Mouse (Mus musculus): Measurements from ENCODE around the gene Arhgef26. TPM values are rescaled to one million over a fixed set of nuclear protein-coding genes. Genes with fewer than 3 reads are reported as not detected.

Gene Arhgef26
- polyA plus RNA-seq, 1 experiment from 2014 or later = 7.8 TPM

GRCm38 (mm10) chr3:62449871-62450496 is 111.8 kb downstream of the Arhgef26 start:
- no peak for ATAC-seq (ENCODE audit: insufficient number of reproducible peaks, low FRiP score)

GRCm38 (mm10) chr3:62452961-62453360 is 114.8 kb downstream of the Arhgef26 start:
- 52% methylated on average over 4 of the region's 4 CpGs for WGBS
- H3K27me3 ChIP-seq (replicated peaks) = no peaks in the 10 kb centered on the region
- no peak overlapping the region for H3K4me3 ChIP-seq
- no peaks in the 10 kb centered on the region for H3K9me3 ChIP-seq (replicated peaks)
- 0 out of 2 replicates have a peak, but pooled peaks cover 2% of the 10 kb centered on the region for H3K36me3 ChIP-seq
- no peak overlapping the region for H3K9ac ChIP-seq
- H3K4me1 ChIP-seq (replicated peaks) = peaks cover 19% of the 10 kb centered on the region
- no peak overlapping the region for H3K4me2 ChIP-seq
- no peak for ATAC-seq (ENCODE audit: insufficient number of reproducible peaks, low FRiP score)
- no peak overlapping the region for H3K27ac ChIP-seq (ENCODE audit: poor library complexity, severe bottlenecking)

More at GRCm38 (mm10) chr3:62449871-62450496, 111.8 kb downstream of the Arhgef26 start:
- H3K27me3 ChIP-seq (replicated peaks) = no peaks in the 10 kb centered on the region
- no peak overlapping the region for H3K9ac ChIP-seq
- H3K4me2 ChIP-seq = no peak overlapping the region
- no peak overlapping the region for H3K27ac ChIP-seq (ENCODE audit: poor library complexity, severe bottlenecking)
- H3K36me3 ChIP-seq = 0 out of 2 replicates have a peak, but pooled peaks cover 2% of the 10 kb centered on the region
- 82% methylated on average over 4 of the region's 4 CpGs for WGBS
- no peak overlapping the region for H3K4me3 ChIP-seq
- peaks cover 24% of the 10 kb centered on the region for H3K4me1 ChIP-seq (replicated peaks)
- no peaks in the 10 kb centered on the region for H3K9me3 ChIP-seq (replicated peaks)

- 52% methylated on average over 3 of the region's 3 CpGs for WGBS
- Histone ChIP-seq H3K9me3 (replicated peaks) (no peaks in the 10 kb centered on the region), H3K4me2 (no peak overlapping the region), H3K27ac (ENCODE audit: poor library complexity, severe bottlenecking) (no peak overlapping the region), H3K4me3 (no peak overlapping the region), H3K4me1 (replicated peaks) (peaks cover 19% of the 10 kb centered on the region), H3K27me3 (replicated peaks) (no peaks in the 10 kb centered on the region), H3K9ac (no peak overlapping the region), H3K36me3 (peaks cover 2% of the 10 kb centered on the region; the same call in 1 of the 2 replicates)
- no peak for ATAC-seq (ENCODE audit: insufficient number of reproducible peaks, low FRiP score)
These were observed 116.0 kb downstream of the Arhgef26 start for GRCm38 (mm10) chr3:62454096-62454495.

GRCm38 (mm10) chr3:62455854-62456253 is 117.7 kb downstream of the Arhgef26 start:
- Histone ChIP-seq H3K27me3 (replicated peaks) (no peaks in the 10 kb centered on the region), H3K9ac (no peak overlapping the region), H3K4me3 (no peak overlapping the region), H3K36me3 (peaks cover 16% of the 10 kb centered on the region), H3K4me1 (replicated peaks) (peaks cover 18% of the 10 kb centered on the region), H3K4me2 (no peak overlapping the region), H3K9me3 (replicated peaks) (no peaks in the 10 kb centered on the region), H3K27ac (ENCODE audit: poor library complexity, severe bottlenecking) (no peak overlapping the region)
- no peak for ATAC-seq (ENCODE audit: insufficient number of reproducible peaks, low FRiP score)
- WGBS = 41% methylated on average over 1 of the region's 1 CpGs

GRCm38 (mm10) chr3:62458284-62459013 is 120.3 kb downstream of the Arhgef26 start:
- Histone ChIP-seq H3K9ac (no peak overlapping the region), H3K4me2 (no peak overlapping the region), H3K4me3 (no peak overlapping the region), H3K9me3 (replicated peaks) (no peaks in the 10 kb centered on the region), H3K27me3 (replicated peaks) (no peaks in the 10 kb centered on the region), H3K4me1 (replicated peaks) (peaks cover 4% of the 10 kb centered on the region; the same call in 1 of the 2 replicates), H3K27ac (ENCODE audit: poor library complexity, severe bottlenecking) (no peak overlapping the region), H3K36me3 (peaks cover 32% of the 10 kb centered on the region)
- ATAC-seq (ENCODE audit: insufficient number of reproducible peaks, low FRiP score) = no peak
- 48% methylated on average over 6 of the region's 6 CpGs for WGBS

GRCm38 (mm10) chr3:62459483-62459882 is 121.3 kb downstream of the Arhgef26 start:
- H3K27me3 ChIP-seq (replicated peaks) = no peaks in the 10 kb centered on the region
- 83% methylated on average over 6 of the region's 6 CpGs for WGBS
- H3K9me3 ChIP-seq (replicated peaks) = no peaks in the 10 kb centered on the region
- H3K27ac ChIP-seq (ENCODE audit: poor library complexity, severe bottlenecking) = no peak overlapping the region
- H3K4me1 ChIP-seq (replicated peaks) = no peaks in the 10 kb centered on the region
- no peak overlapping the region for H3K4me3 ChIP-seq
- no peak for ATAC-seq (ENCODE audit: insufficient number of reproducible peaks, low FRiP score)
- H3K36me3 ChIP-seq = peaks cover 38% of the 10 kb centered on the region
- no peak overlapping the region for H3K4me2 ChIP-seq
- no peak overlapping the region for H3K9ac ChIP-seq

- no peak overlapping the region for H3K4me3 ChIP-seq
- 50% methylated on average over 3 of the region's 3 CpGs for WGBS
- H3K27me3 ChIP-seq (replicated peaks) = no peaks in the 10 kb centered on the region
These were observed 126.1 kb downstream of the Arhgef26 start for GRCm38 (mm10) chr3:62464276-62464675.

GRCm38 (mm10) chr3:62470179-62470578 is 132.0 kb downstream of the Arhgef26 start:
- Histone ChIP-seq H3K9ac (no peak overlapping the region), H3K4me2 (no peak overlapping the region), H3K4me3 (no peak overlapping the region), H3K9me3 (replicated peaks) (no peaks in the 10 kb centered on the region), H3K27ac (ENCODE audit: poor library complexity, severe bottlenecking) (no peak overlapping the region), H3K36me3 (peaks cover 70% of the 10 kb centered on the region), H3K4me1 (replicated peaks) (no peaks in the 10 kb centered on the region), H3K27me3 (replicated peaks) (no peaks in the 10 kb centered on the region)
- ATAC-seq (ENCODE audit: insufficient number of reproducible peaks, low FRiP score) = no peak
- 98% methylated on average over 1 of the region's 1 CpGs for WGBS

More at GRCm38 (mm10) chr3:62464276-62464675, 126.1 kb downstream of the Arhgef26 start:
- no peak for ATAC-seq (ENCODE audit: insufficient number of reproducible peaks, low FRiP score)
- Histone ChIP-seq H3K9ac (no peak overlapping the region), H3K27ac (ENCODE audit: poor library complexity, severe bottlenecking) (no peak overlapping the region), H3K36me3 (peaks cover 70% of the 10 kb centered on the region), H3K4me2 (no peak overlapping the region), H3K4me1 (replicated peaks) (no peaks in the 10 kb centered on the region), H3K9me3 (replicated peaks) (no peaks in the 10 kb centered on the region)

- H3K36me3 ChIP-seq = peaks cover 46% of the 10 kb centered on the region
- H3K27me3 ChIP-seq (replicated peaks) = no peaks in the 10 kb centered on the region
- H3K4me1 ChIP-seq (replicated peaks) = no peaks in the 10 kb centered on the region
- no peak overlapping the region for H3K9ac ChIP-seq
- H3K9me3 ChIP-seq (replicated peaks) = no peaks in the 10 kb centered on the region
- ATAC-seq (ENCODE audit: insufficient number of reproducible peaks, low FRiP score) = no peak
- H3K4me3 ChIP-seq = no peak overlapping the region
- 92% methylated on average over 2 of the region's 2 CpGs for WGBS
- H3K4me2 ChIP-seq = no peak overlapping the region
- no peak overlapping the region for H3K27ac ChIP-seq (ENCODE audit: poor library complexity, severe bottlenecking)
These were observed 146.2 kb downstream of the Arhgef26 start for GRCm38 (mm10) chr3:62484340-62484739.

GRCm38 (mm10) chr3:62492568-62492967 is 154.4 kb downstream of the Arhgef26 start:
- Histone ChIP-seq H3K27me3 (replicated peaks) (no peaks in the 10 kb centered on the region), H3K9me3 (replicated peaks) (no peaks in the 10 kb centered on the region), H3K4me1 (replicated peaks) (no peaks in the 10 kb centered on the region), H3K4me3 (no peak overlapping the region), H3K36me3 (peaks cover 46% of the 10 kb centered on the region), H3K9ac (no peak overlapping the region), H3K27ac (ENCODE audit: poor library complexity, severe bottlenecking) (no peak overlapping the region), H3K4me2 (no peak overlapping the region)
- no peak for ATAC-seq (ENCODE audit: insufficient number of reproducible peaks, low FRiP score)
- WGBS = 89% methylated on average over 6 of the region's 6 CpGs

GRCm38 (mm10) chr3:62499327-62499726 is 161.2 kb downstream of the Arhgef26 start:
- H3K27me3 ChIP-seq (replicated peaks) = no peaks in the 10 kb centered on the region
- H3K9me3 ChIP-seq (replicated peaks) = no peaks in the 10 kb centered on the region
- no peak overlapping the region for H3K9ac ChIP-seq
- no peak overlapping the region for H3K4me2 ChIP-seq
- 81% methylated on average over 4 of the region's 4 CpGs for WGBS
- no peak overlapping the region for H3K27ac ChIP-seq (ENCODE audit: poor library complexity, severe bottlenecking)
- no peak for ATAC-seq (ENCODE audit: insufficient number of reproducible peaks, low FRiP score)
- no peak overlapping the region for H3K4me3 ChIP-seq
- H3K36me3 ChIP-seq = peaks cover 37% of the 10 kb centered on the region
- no peaks in the 10 kb centered on the region for H3K4me1 ChIP-seq (replicated peaks)
